Mouse (Mus musculus): ENCODE measurements around the gene Sp1.

Gene Sp1

DNA sequence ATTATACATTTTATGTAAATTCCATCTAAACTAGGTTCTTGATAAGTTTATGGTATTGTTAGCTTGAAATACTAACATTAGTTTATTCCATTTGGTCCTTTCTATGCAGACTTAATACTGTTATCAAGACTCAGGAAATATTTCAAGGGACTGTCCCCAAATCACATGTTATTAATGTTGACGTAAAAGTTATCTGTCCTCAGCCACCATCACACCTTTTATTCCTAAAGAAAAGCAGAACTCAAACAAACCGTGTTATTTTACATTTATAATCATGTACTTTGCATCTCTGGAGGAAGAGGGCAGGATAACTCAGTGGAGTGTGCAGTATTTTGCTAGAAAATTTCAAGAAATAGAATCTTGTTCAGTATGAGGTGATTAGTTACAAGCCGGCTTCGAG, 27.2 kb downstream of the Sp1 start:
- DNase-seq (ENCODE audit: low spot score in 2 of 2), result no peak

DNA sequence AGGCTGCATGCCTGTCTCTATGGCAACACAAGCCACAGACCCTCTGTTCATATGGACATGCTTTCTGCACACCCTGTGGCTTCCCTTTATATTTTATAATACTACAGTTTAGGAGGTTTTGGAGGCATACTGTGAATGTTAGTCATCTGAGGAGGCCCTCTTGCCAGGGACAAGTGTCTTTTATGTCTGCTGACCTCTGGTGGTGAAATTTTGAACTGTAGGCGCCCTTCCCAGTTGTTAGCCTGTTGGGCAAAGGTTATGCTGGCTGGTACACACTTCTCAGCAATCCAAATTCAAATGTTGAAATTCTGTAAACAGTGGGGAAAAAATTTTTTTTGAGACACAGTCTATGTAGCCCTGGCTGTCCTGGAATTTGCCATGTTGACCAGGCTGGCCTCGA, 36.5 kb downstream of the Sp1 start:
- DNase-seq (ENCODE audit: low spot score in 2 of 2), result peak; percentile 81 to 89

DNA sequence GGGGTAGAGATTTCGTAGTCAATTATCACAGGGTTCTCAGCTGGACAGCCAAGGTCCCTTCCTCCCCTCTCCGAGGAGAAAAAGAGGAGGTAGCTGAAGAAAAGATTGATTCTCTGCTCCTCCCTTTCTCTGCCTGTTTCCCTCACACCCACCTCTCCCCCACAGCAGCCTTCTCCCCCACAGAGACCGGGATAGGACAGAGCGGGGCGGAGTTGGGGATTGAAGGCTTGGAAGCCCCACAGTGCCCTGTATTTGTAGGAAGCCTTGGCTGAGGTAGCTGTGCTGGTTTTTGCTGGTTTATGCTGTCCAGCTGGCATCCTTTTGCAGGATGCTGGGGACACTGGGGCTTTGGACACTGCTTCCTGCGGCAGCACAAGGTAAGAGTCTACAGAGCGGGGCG, 39.2 kb downstream of the Sp1 start, which contains the start of gene Amhr2:
Amhr2 (plus strand) TSS at position 222 of the 400 bp plus-strand sequence.
- DNase-seq (ENCODE audit: low spot score in 2 of 2), result no peak

- DNase-seq (ENCODE audit: low spot score in 2 of 2), result no peak
Measured at GRCm38 (mm10) chr15:102446448-102446847, 40.5 kb downstream of the Sp1 start.

DNA sequence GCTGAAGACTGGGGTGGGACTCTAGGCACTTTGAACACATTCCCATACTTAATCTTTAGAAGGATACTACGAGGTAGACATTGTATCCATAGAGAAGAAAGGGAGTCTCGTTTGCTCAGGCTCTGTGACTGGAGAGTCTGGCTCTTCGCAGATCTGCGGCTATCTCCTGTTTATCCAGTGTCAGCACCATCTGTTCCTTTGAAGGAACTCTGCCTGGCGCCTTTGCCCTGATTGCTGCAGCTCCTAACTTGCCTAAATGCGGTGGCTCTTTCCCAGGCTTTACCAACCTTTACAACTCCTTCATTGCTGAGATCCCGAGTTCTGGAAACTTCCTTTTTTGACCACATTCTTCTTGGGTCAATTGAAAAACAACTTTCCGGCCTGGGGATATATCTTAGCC, 43.4 kb downstream of the Sp1 start:
- no peak for DNase-seq (ENCODE audit: low spot score in 2 of 2)

- DNase-seq (ENCODE audit: low spot score in 2 of 2), result no peak
Measured at GRCm38 (mm10) chr15:102450928-102451327, 45.0 kb downstream of the Sp1 start.

DNA sequence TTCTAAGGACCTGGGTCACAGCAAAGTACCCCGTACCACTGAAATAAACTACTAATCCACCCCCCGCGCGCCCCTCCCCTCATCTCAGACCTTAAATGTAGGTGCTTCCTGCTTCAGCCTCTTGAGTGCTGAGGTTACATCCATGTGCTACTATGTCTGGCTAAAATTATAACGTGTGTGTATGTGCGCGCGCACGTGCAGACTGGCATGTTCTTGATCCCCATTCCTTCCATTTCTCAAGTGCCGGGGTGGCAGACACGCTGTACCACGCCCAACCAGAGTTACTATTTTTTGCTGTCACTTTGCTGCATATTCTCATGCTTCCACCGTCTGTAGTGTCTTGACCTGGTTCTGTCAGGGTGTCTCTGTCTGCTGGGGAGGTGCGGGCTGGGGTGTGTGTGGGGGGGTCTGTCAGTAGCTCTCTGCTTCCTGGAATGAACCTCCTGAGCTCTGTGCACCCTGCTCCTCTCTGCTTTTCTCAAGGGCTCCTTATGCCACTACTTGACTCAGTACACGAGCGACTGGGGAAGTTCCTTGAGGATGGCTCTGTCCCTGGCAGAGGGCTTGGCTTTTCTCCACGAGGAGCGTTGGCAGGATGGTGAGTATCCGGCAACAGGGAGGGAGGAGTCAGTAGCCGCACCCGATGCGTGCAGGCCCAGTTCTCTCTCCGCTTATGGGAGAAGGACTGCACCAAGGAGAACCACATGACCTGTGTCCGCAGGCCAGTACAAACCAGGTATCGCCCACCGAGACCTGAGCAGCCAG, 45.9 kb downstream of the Sp1 start:
- DNase-seq (ENCODE audit: low spot score in 2 of 2), result no peak

- DNase-seq (ENCODE audit: low spot score in 2 of 2), result peak; percentile 37 to 66
Measured at GRCm38 (mm10) chr15:102455993-102456392, 50.0 kb downstream of the Sp1 start.

DNA sequence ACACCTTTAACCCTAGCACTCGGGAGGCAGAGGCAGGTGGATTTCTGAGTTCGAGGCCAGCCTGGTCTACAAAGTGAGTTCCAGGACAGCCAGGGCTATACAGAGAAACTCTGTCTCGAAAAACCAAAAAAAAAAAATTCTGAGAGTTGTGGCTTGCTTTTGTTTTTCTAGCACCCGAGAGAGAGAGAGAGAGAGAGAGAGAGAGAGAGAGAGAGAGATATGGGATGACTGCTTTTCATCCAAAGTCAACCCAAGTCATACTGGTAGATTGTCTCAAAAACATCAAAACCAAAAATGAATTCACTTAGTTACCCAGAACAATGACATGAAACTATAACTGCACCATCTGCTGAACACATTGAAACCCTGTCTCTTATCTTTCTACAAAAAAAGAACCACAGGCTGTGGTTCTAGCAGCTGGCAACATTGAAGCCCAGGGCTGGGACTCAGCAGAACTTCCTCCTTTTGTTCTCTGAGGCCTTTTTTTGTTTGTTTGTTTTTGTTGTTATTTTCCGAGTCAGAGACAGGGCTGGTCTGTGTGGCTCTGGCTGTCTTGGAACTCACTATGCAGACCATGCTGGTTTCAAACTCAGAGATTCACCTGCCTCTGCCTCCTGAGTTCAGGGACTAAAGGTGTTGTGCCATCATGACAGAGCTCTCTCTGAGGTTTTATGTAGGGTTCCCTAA, 52.2 kb downstream of the Sp1 start:
- DNase-seq (ENCODE audit: low spot score in 2 of 2), result peak in 1 of 2 experiments; percentile 32

- DNase-seq (ENCODE audit: low spot score in 2 of 2), result peak; percentile 80 to 91
Measured at GRCm38 (mm10) chr15:102458904-102459317, 53.0 kb downstream of the Sp1 start, which contains the start of gene Prr13. Gene Prr13, plus strand, starts transcription at chr15:102459028.

DNA sequence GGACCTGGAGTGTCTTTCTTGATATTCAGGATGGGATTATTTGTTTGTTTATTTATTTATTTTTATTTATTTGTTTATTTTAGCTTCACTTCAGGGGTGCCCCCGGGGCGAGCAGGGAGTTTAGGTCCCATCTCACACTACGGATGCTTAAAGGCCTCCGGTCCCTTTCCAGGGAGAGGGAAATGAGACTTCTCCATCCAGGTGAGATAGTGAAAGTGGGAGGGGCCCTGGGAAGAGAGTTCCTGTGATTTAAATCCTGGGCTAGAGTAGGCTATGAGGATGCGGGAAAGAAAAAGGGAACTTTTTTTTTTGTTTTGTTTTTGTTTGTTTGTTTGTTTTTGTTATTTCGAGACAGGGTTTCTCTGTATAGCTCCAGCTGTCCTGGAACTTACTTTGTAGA, 53.4 kb downstream of the Sp1 start:
- no peak for DNase-seq (ENCODE audit: low spot score in 2 of 2)

DNA sequence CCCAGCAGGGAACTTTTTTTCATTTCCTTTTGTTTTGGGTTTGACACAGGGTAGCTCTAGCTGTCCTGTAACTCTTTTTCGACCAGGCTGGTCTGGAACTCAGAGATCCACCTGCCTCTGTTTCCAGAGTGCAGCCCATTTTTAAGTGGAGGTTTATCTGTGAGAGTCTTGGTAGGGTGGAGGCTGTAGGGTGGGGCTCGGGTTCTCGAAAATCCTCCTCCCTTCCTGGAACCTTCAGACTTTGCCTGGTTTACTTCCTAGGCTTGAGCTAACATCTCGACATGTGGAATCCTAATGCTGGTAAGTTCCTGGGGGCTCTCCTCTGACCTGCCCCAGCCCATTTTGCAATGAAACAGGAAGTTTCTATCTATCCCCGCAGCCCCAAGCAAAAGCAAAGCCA, 53.9 kb downstream of the Sp1 start:
- peak in 1 of 2 experiments; percentile 42 for DNase-seq (ENCODE audit: low spot score in 2 of 2)

DNA sequence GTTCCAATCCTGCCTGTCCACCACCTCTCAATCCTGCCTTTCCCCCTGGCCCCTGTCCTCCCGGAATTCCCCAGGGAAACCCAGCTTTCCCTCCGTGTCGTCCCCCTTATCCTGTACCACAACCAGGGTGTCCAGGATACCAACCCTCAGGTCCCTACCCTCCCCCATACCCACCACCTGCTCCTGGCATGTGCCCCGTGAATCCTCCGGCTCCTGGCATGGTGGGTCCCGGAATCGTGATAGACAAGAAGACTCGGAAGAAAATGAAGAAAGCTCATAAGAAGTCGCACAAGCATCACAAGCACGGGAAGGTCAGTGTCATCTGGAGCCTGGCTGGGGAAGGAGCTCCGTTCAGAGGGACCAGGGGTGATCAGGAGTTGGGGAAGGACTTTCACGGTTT, 54.5 kb downstream of the Sp1 start:
- peak in 1 of 2 experiments; percentile 26 for DNase-seq (ENCODE audit: low spot score in 2 of 2)

GRCm38 (mm10) chr15:102460971-102461370, 55.0 kb downstream of the Sp1 start:
- no peak for DNase-seq (ENCODE audit: low spot score in 2 of 2)

- DNase-seq (ENCODE audit: low spot score in 2 of 2), result no peak
Measured at GRCm38 (mm10) chr15:102461430-102462075, 55.6 kb downstream of the Sp1 start.

DNA sequence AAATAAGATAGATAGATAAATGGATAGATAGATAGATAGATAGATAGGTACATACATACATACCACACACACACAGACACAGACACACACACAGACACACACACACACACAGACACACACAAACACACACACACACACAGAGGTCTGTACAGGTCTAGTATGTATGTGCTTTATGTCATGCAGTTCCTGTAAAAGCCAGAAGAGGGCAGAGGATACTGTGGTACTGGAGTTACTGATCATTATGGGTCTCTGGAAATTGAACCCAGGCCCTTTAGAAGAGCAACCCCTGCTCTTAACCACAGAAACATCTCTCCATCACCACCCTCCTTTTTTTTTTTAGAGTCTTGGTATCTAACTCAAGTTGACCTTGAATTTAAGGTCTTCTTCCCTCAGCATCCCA, 57.7 kb downstream of the Sp1 start:
- no peak for DNase-seq (ENCODE audit: low spot score in 2 of 2)

- DNase-seq (ENCODE audit: low spot score in 2 of 2), result no peak
Measured at GRCm38 (mm10) chr15:102468675-102469370, 62.9 kb downstream of the Sp1 start.

DNA sequence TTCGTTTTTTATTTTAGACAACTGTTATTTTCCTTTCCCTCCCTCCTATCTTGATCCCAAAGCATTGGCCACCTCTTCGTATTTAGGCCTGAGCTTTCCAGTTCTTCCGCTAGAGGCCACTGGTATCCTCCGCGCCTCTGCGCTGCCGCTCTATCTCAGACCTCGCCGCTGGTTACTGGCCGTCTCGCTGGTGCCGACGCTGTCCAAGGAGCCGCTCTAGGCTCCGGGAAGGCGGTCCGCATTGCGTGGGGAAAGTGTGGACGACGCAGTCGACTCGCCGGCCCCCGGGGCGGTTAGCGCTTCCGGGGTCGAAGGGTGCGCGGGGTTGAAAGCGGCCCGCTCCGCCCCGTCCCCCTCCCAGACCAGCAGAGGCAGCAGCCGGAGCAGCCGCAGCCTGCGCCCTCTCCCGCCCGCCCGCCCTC, 64.3 kb downstream of the Sp1 start, which contains the start of gene Pcbp2:
Pcbp2 (plus strand) TSS at position 357 of the 422 bp plus-strand sequence.
- peak; percentile 87 to 95 for DNase-seq (ENCODE audit: low spot score in 2 of 2)

DNA sequence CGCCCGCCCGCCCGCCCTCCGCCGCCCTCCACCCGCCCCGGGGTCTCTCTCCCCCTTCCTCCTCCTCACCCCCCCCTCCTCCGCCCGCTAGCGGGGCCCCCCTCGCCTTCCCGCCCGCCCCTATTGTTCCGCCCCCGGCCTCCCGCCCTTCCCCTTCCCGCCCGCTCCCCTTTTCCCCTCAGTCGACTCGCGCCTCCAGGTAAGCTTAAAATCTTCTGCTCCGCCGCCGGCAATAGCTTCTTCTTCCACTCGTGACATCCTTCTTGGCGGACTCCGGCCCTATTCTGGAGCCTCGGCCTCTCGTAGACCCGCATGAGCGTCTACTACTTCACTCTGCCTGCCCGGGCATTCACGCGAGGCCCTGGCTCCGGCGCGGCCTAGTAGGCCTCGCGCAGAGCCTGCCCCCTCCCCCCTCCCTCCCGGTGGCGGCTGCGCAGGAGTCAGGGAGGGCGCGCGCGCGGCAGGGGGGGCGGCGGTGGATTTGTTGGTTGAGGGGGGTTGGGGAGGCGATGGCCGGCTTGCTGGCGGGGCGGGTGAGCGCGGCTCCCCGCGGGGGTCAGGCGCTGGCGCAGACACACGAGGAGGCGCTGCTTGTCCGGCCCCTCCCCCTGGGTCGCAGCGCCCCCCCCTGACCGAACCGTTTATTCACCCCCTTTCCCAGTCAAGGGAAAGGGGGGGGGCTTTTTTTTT, 64.8 kb downstream of the Sp1 start:
- peak; percentile 81 to 84 for DNase-seq (ENCODE audit: low spot score in 2 of 2)

DNA sequence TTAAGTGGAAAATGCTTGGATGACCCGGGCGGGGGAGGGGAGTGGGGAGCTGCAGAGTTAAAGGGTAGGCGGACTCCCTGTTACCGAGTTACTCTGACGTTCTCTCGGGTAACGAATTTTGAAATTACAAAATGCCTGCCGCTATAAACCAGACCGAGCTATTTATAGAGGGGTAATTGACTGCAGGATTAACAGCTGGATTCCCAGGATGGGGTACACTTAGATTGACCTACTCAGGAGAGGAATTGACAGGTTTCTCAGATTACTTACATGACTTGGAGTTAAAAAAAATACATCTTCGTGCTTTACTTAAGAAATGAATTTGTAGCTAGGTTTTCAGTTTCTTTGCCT, 65.3 kb downstream of the Sp1 start:
- no peak for DNase-seq (ENCODE audit: low spot score in 2 of 2)

DNA sequence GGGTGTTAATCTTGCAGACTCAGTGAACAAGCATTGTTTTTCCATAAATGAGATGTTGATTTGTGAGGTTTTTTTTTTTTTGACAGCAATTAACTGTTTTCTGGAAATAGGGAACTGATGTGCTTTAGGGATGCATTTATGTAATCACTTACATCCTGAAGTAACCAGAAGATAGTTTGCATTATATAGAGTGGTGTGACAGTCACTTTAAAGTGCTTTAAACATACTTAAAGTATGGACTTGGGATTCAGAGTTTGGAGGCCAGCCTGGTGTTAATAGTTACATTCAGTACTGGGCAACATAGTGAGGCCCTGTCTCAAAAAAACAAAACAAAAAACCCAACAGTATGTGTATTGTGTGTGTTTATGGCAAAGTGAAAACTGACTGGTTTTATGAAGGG, 65.8 kb downstream of the Sp1 start:
- DNase-seq (ENCODE audit: low spot score in 2 of 2), result no peak

All from spleen, postnatal 10 days (tissue).